In the genomic region with DNA sequence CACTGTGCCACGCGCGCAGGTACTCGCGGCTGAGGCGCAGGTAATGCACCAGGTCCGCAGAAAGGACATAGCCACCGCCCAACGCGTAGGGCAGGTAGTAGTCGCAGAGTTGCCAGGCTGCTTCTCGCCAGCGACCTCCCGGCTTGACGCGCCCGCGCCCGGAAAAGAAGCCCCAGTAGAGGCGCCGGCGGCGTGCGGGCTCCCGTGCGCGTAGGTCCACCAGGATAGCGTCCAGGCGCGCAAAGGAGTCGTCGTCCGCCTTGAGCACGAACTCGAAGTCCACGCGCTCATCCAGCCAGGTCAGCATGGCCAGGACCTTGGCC, we compare ENCODE assay signal across 7 mouse cellular contexts. TPM values are rescaled to one million over a fixed set of nuclear protein-coding genes. Genes with fewer than 3 reads are reported as not detected.
A peak's percentile ranks its signal among the peaks of the same experiment; 100 is the strongest.
DNase-seq lines count a peak whose midpoint lies in the region; ATAC-seq and TF ChIP-seq lines count a peak whose summit lies in the region.

No protein-coding gene starts in this region.

- DNase-seq in liver, adult 2 months (ENCODE audit: extremely low read depth, low read depth, low spot score): no peak
- DNase-seq in liver: no peak
- no peak for DNase-seq in embryonic facial prominence, embryonic 14.5 days (ENCODE audit: low spot score)
- DNase-seq in hindbrain, postnatal 0 days (ENCODE audit: low spot score): no peak
- DNase-seq in spleen, adult 12 weeks (ENCODE audit: low spot score): no peak
- no peak for DNase-seq in cerebellum, adult 9-10 months

- TF ChIP-seq CTCF in liver, adult 2 months (IDR thresholded peaks at IDR 0.05; ENCODE audit: low read depth, low read length): no peak
- 0 out of 2 replicates have a peak, but pooled peaks have one; percentile 9 for TF ChIP-seq CTCF in hindbrain, postnatal 0 days (IDR thresholded peaks at IDR 0.05; ENCODE audit: low read depth)

- TF ChIP-seq POLR2A in liver, adult 2 months (IDR thresholded peaks at IDR 0.05; ENCODE audit: extremely low read depth, insufficient read depth, low read length): no peak

- WGBS in liver, adult 2 months: 21% methylated on average over 37 of the region's 37 CpGs
- WGBS in embryonic facial prominence, embryonic 14.5 days: 44% methylated on average over 14 of the region's 37 CpGs
- 22% methylated on average over 37 of the region's 37 CpGs for WGBS in hindbrain, postnatal 0 days
- 30% methylated on average over 37 of the region's 37 CpGs for WGBS in neural tube, embryonic 13.5 days

- H3K9me3 ChIP-seq in embryonic facial prominence, embryonic 14.5 days (ENCODE audit: control insufficient read depth, low read length): no peaks in the 10 kb centered on the region
- H3K9me3 ChIP-seq in hindbrain, postnatal 0 days (ENCODE audit: low read length): no peaks in the 10 kb centered on the region
- no peaks in the 10 kb centered on the region for H3K9me3 ChIP-seq in neural tube, embryonic 13.5 days

- H3K4me3 ChIP-seq in liver, adult 2 months (ENCODE audit: insufficient read depth, low read depth, low read length): peak overlapping the region; percentile 81
- peak overlapping the region; percentile 73 for H3K4me3 ChIP-seq in embryonic facial prominence, embryonic 14.5 days (ENCODE audit: low read depth, low read length)
- H3K4me3 ChIP-seq in hindbrain, postnatal 0 days (ENCODE audit: low read length): peak overlapping the region; percentile 82
- peak overlapping the region; percentile 76 for H3K4me3 ChIP-seq in neural tube, embryonic 13.5 days

- peak overlapping the region; percentile 97 for H3K4me2 ChIP-seq in embryonic facial prominence, embryonic 14.5 days (ENCODE audit: low read depth, low read length)
- H3K4me2 ChIP-seq in hindbrain, postnatal 0 days (ENCODE audit: low read depth, low read length): peak overlapping the region; percentile 88
- peak overlapping the region; percentile 99 for H3K4me2 ChIP-seq in neural tube, embryonic 13.5 days

- H3K27me3 ChIP-seq in liver, adult 2 months (ENCODE audit: control insufficient read depth, insufficient read depth, low read length): no peaks in the 10 kb centered on the region
- H3K27me3 ChIP-seq in embryonic facial prominence, embryonic 14.5 days (replicated peaks; ENCODE audit: control insufficient read depth, insufficient read depth, low read length): no peaks in the 10 kb centered on the region
- no peaks in the 10 kb centered on the region for H3K27me3 ChIP-seq in hindbrain, postnatal 0 days (ENCODE audit: insufficient read depth, low read length)
- H3K27me3 ChIP-seq in neural tube, embryonic 13.5 days: no peaks in the 10 kb centered on the region

- peaks cover 14% of the 10 kb centered on the region; the same call in 1 of the 2 replicates for H3K79me2 ChIP-seq in liver, adult 2 months (ENCODE audit: control insufficient read depth, insufficient read depth, low read length)

- peaks cover 10% of the 10 kb centered on the region; the same call in 1 of the 2 replicates for H3K4me1 ChIP-seq in liver, adult 2 months (ENCODE audit: control insufficient read depth, insufficient read depth, low read length)
- peaks cover 17% of the 10 kb centered on the region for H3K4me1 ChIP-seq in embryonic facial prominence, embryonic 14.5 days (ENCODE audit: control insufficient read depth, insufficient read depth, low read length)
- H3K4me1 ChIP-seq in hindbrain, postnatal 0 days (ENCODE audit: insufficient read depth, low read length): peaks cover 9% of the 10 kb centered on the region
- peaks cover 49% of the 10 kb centered on the region for H3K4me1 ChIP-seq in neural tube, embryonic 13.5 days (replicated peaks)

- H3K9ac ChIP-seq in liver, adult 2 months (ENCODE audit: low read depth, low read length): peak overlapping the region; percentile 93
- H3K9ac ChIP-seq in embryonic facial prominence, embryonic 14.5 days (ENCODE audit: low read depth, low read length): peak overlapping the region; percentile 84
- peak overlapping the region; percentile 68 for H3K9ac ChIP-seq in hindbrain, postnatal 0 days (replicated peaks; ENCODE audit: low read length)
- peak overlapping the region; percentile 83 for H3K9ac ChIP-seq in neural tube, embryonic 13.5 days

- H3K27ac ChIP-seq in liver, adult 2 months (replicated peaks; ENCODE audit: insufficient read depth, low read depth, low read length): no peak overlapping the region
- H3K27ac ChIP-seq in embryonic facial prominence, embryonic 14.5 days (replicated peaks; ENCODE audit: low read depth, low read length): peak overlapping the region; percentile 95
- peak overlapping the region; percentile 98 for H3K27ac ChIP-seq in hindbrain, postnatal 0 days
- H3K27ac ChIP-seq in neural tube, embryonic 13.5 days (replicated peaks): peak overlapping the region; percentile 95

- H3K36me3 ChIP-seq in liver, adult 2 months (ENCODE audit: control insufficient read depth, insufficient read depth, low read length): peaks cover 4% of the 10 kb centered on the region; the same call in 1 of the 2 replicates
- H3K36me3 ChIP-seq in embryonic facial prominence, embryonic 14.5 days (ENCODE audit: control insufficient read depth, insufficient read depth, low read length): peaks cover 12% of the 10 kb centered on the region
- peaks cover 10% of the 10 kb centered on the region for H3K36me3 ChIP-seq in hindbrain, postnatal 0 days (ENCODE audit: insufficient read depth, low read length)
- H3K36me3 ChIP-seq in neural tube, embryonic 13.5 days: peaks cover 9% of the 10 kb centered on the region

- no peak for ATAC-seq in embryonic facial prominence, embryonic 14.5 days (ENCODE audit: low read depth)
- ATAC-seq in hindbrain, postnatal 0 days: no peak
- peak; percentile 14; the same call in 1 of the 2 replicates for ATAC-seq in neural tube, embryonic 13.5 days (ENCODE audit: low read depth)

RNA-seq across cellular contexts. Expression of gene B3galt6, which starts 0.6 kb away (rescaled TPM):
- 2.8 TPM in 2 replicates for total RNA-seq in liver, adult 2 months (2014; rRNA removed)
- 2.5 and 2.6 TPM in 2 replicates for polyA plus RNA-seq in liver, adult 2 months (2012; rRNA removed)
- 14.7 and 17.5 TPM in 2 replicates for polyA plus RNA-seq in embryonic facial prominence, embryonic 14.5 days (2014; fragmentation: Nextera tagmentation; extraction: Ambion mirVana)
- 48.8 and 56.8 TPM in 2 replicates for total RNA-seq in hindbrain, postnatal 0 days (2014; rRNA removed)
- 26.1 and 26.2 TPM in 2 replicates for polyA plus RNA-seq in hindbrain, postnatal 0 days (2015; fragmentation: Nextera tagmentation; extraction: Ambion mirVana)
- polyA plus RNA-seq in neural tube, embryonic 13.5 days (2015; fragmentation: Nextera tagmentation; extraction: Ambion mirVana): 25.1 and 25.5 TPM in 2 replicates

RNA-seq across cellular contexts. Expression of gene Sdf4, which starts 0.8 kb away (rescaled TPM):
- 141 and 156 TPM in 2 replicates for total RNA-seq in liver, adult 2 months (2014; rRNA removed)
- polyA plus RNA-seq in liver, adult 2 months (2012; rRNA removed): 34.9 and 37.2 TPM in 2 replicates
- 164 and 181 TPM in 2 replicates for polyA plus RNA-seq in embryonic facial prominence, embryonic 14.5 days (2014; fragmentation: Nextera tagmentation; extraction: Ambion mirVana)
- total RNA-seq in hindbrain, postnatal 0 days (2014; rRNA removed): 100 and 121 TPM in 2 replicates
- 122 and 127 TPM in 2 replicates for polyA plus RNA-seq in hindbrain, postnatal 0 days (2015; fragmentation: Nextera tagmentation; extraction: Ambion mirVana)
- 132 and 139 TPM in 2 replicates for polyA plus RNA-seq in neural tube, embryonic 13.5 days (2015; fragmentation: Nextera tagmentation; extraction: Ambion mirVana)

RNA-seq across cellular contexts. Expression of gene Tnfrsf4, which starts 21.8 kb away (rescaled TPM):
- 0.65 and 0.67 TPM in 2 replicates for total RNA-seq in liver, adult 2 months (2014; rRNA removed)
- 0.83 and 2.5 TPM in 2 replicates for polyA plus RNA-seq in liver, adult 2 months (2012; rRNA removed)
- polyA plus RNA-seq in embryonic facial prominence, embryonic 14.5 days (2014; fragmentation: Nextera tagmentation; extraction: Ambion mirVana): 0.25 and 0.42 TPM in 2 replicates
- 2.6 TPM in 1 of 2 replicates, not detected in the other for total RNA-seq in hindbrain, postnatal 0 days (2014; rRNA removed)
- polyA plus RNA-seq in hindbrain, postnatal 0 days (2015; fragmentation: Nextera tagmentation; extraction: Ambion mirVana): 0.47 and 0.49 TPM in 2 replicates
- 0.77 and 1.2 TPM in 2 replicates for polyA plus RNA-seq in neural tube, embryonic 13.5 days (2015; fragmentation: Nextera tagmentation; extraction: Ambion mirVana)

RNA-seq across cellular contexts. Expression of gene C1qtnf12, which starts 29.8 kb away (rescaled TPM):
- total RNA-seq in liver, adult 2 months (2014; rRNA removed): 1.8 and 2.1 TPM in 2 replicates
- polyA plus RNA-seq in liver, adult 2 months (2012; rRNA removed): 2.6 and 3.3 TPM in 2 replicates
- polyA plus RNA-seq in embryonic facial prominence, embryonic 14.5 days (2014; fragmentation: Nextera tagmentation; extraction: Ambion mirVana): 49.9 and 52.7 TPM in 2 replicates
- 26.6 and 35.2 TPM in 2 replicates for total RNA-seq in hindbrain, postnatal 0 days (2014; rRNA removed)
- 21.8 and 22.8 TPM in 2 replicates for polyA plus RNA-seq in hindbrain, postnatal 0 days (2015; fragmentation: Nextera tagmentation; extraction: Ambion mirVana)
- 10.6 and 19.0 TPM in 2 replicates for polyA plus RNA-seq in neural tube, embryonic 13.5 days (2015; fragmentation: Nextera tagmentation; extraction: Ambion mirVana)

RNA-seq across cellular contexts. Expression of gene Tnfrsf18, which starts 34.1 kb away (rescaled TPM):
- total RNA-seq in liver, adult 2 months (2014; rRNA removed): 0.94 TPM in 1 of 2 replicates, not detected in the other
- polyA plus RNA-seq in liver, adult 2 months (2012; rRNA removed): 0.41 and 0.81 TPM in 2 replicates
- 2.7 and 3.1 TPM in 2 replicates for polyA plus RNA-seq in embryonic facial prominence, embryonic 14.5 days (2014; fragmentation: Nextera tagmentation; extraction: Ambion mirVana)
- 0.16 TPM in 1 of 2 replicates, not detected in the other for total RNA-seq in hindbrain, postnatal 0 days (2014; rRNA removed)
- polyA plus RNA-seq in hindbrain, postnatal 0 days (2015; fragmentation: Nextera tagmentation; extraction: Ambion mirVana): 1.4 and 1.6 TPM in 2 replicates
- 1.6 and 2.7 TPM in 2 replicates for polyA plus RNA-seq in neural tube, embryonic 13.5 days (2015; fragmentation: Nextera tagmentation; extraction: Ambion mirVana)
